Mouse (Mus musculus) urinary bladder, postnatal 4 days (tissue): ENCODE data around the gene Gabrb3.
"Not testable (repeated sequence)": the region's sequence is repeated elsewhere in the genome, so short reads cannot be mapped to it uniquely, and the experiment has no call there.

Source experiments
- DNase-seq, 2 experiments: peaks; one replicate each; pipeline ENCODE4 v3.0.0; 2021 to 2022; ENCODE audit warnings: low spot score in 2 of 2

Gene Gabrb3

DNA sequence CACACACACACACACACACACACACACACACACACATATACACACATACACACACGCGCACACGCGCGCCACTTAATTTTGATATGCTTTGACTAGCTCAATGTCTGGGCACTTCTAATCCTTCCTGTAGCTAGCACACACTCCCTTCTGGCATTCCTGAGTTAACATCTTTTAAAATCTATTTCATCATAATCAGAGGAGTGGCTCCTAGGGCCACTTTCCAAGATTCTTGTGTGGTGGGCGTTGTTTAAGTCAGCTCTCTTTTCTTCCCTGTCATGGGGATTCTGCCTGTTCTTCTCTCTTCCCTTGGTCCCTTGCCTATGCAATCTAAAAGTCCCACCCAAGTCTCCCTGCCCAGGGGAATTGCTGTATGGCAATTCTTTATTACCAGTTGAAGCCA lies 286.6 kb downstream of the Gabrb3 start:
- no peak for DNase-seq

- DNase-seq, result no peak
These were observed 287.7 kb downstream of the Gabrb3 start for GRCm38 (mm10) chr7:57706976-57707740.

DNA sequence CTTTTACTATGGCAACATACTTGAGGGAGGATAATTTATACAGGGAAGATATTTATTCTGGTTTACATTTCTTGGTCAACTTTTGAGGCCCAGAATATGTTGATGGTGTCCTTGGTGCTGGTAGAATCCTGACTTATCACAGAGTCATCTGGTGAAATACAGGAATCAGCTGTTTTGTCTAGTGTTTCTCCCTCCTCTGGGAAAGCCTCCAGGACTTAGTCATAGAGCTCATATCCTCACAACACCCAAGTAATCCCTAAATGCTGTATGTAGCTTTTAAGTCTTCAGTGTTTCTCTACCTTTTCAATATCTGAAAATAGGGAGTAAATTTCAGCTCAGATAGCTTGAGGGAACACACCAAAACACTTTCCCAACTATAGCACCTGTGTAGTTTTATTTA lies 292.2 kb downstream of the Gabrb3 start:
- no peak for DNase-seq

- no peak for DNase-seq
These were observed 327.3 kb downstream of the Gabrb3 start for GRCm38 (mm10) chr7:57746836-57747235.

DNA sequence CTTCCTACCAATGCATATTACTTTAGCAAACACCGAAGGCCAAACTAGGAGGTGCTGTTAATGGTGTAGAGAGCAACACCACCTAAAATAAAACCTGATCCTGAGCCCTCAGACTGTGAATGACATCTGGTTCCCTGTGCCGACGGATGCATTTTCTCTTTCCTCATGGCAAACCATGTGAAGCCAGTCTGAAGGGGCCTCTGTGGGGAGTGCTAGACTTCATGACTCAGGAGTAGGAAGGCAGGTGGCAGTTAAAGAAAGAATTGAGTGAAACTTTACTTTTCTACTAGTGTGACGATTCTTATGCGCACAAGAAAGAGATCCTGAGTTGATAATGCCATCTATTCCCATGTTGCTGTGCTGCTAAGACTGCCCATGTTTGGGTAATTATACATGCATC lies 341.0 kb downstream of the Gabrb3 start:
- DNase-seq, result no peak

- no peak for DNase-seq
These were observed 359.3 kb downstream of the Gabrb3 start for GRCm38 (mm10) chr7:57778754-57779153.

DNA sequence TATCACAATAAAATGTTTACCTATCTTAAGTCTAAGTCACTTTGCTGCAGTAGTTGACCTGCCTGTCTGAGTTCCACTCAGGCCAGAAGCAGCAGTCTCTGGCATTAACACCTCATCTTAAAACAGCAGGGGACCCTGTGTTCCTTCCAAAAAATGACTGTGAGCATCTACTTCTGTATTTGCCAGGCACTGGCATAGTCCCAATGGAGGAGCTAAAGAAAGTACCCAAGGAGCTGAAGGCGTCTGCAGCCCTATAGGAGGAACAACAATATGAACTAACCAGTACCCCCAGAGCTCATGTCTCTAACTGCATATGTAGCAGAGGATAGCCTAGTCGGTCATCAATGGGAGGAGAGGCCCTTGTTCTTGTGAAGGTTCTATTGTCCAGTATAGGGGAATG lies 366.6 kb downstream of the Gabrb3 start:
- DNase-seq, result not testable (repeated sequence)

GRCm38 (mm10) chr7:57787520-57787919 lies 368.0 kb downstream of the Gabrb3 start:
- no peak for DNase-seq

DNA sequence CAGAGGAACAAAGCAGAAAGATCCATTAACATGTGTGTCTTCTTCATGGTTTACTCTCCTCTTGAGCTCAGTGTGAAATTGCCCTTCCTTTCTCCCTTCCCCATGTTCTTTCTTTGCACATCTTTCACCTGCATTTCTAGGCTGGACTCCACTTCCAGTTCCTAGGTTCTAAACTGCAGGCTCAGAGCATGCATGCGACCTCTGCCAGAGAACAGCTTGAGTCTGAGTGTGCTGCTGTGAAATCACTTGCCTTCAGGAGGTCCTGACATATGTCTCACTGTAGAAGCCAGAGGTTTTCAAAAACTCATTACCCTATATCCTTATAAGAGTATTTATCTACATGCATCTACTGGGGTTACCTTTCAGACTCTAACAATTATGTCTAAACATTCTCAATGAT lies 383.8 kb downstream of the Gabrb3 start:
- DNase-seq, result no peak

- no peak for DNase-seq
These were observed 394.2 kb downstream of the Gabrb3 start for GRCm38 (mm10) chr7:57813716-57814115.

- DNase-seq, result no peak
These were observed 422.9 kb downstream of the Gabrb3 start for GRCm38 (mm10) chr7:57842383-57842896.

GRCm38 (mm10) chr7:57867951-57868350 lies 448.5 kb downstream of the Gabrb3 start:
- DNase-seq, result no peak
